ENCODE assay signal across 8 mouse cellular contexts in the genomic region with DNA sequence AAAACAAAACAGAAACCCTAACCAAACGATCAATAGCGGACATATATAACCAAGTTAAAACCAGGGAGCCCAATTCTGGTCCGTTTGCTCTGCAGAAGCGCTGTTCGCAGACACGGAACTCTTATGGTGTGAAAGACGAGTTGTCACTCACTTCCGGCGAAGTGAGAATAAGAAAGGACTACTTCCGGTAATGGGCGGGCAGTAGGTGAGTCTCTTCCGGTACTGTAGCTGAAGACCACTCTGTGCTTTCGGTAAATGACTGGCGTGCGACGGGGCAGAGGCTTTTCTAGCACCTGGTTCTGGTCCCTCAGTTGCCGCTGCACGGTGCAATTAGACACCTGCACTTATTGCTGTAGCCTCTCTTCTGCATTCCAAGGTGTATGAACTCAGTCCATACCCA. TPM values are rescaled to one million over a fixed set of nuclear protein-coding genes. Genes with fewer than 3 reads are reported as not detected.
DNase-seq lines count a peak whose midpoint lies in the region; ATAC-seq and TF ChIP-seq lines count a peak whose summit lies in the region.

A gene (plus strand): TSS at position 176 of the 400 bp plus-strand sequence.

- peak; percentile 80 to 83 for DNase-seq in B cell, adult 2 months
- DNase-seq in adrenal gland, postnatal 10 days = peak; percentile 80
- DNase-seq in embryo, embryonic 9.5 days (ENCODE audit: extremely low spot score) = peak; percentile 83
- DNase-seq in heart, embryonic 10.5 days (ENCODE audit: low spot score) = no peak
- peak; percentile 95 for DNase-seq in midbrain, postnatal 0 days (ENCODE audit: low spot score)

- no peak for TF ChIP-seq CTCF in midbrain, postnatal 0 days (IDR thresholded peaks at IDR 0.05)

- ATAC-seq in kidney, embryonic 14.5 days (ENCODE audit: low FRiP score, low TSS enrichment) = peak; percentile 44; the same call in 1 of the 2 replicates
- ATAC-seq in limb, embryonic 15.5 days (ENCODE audit: insufficient number of reproducible peaks, low FRiP score, low TSS enrichment, low read depth) = no peak
- peak; percentile 67 for ATAC-seq in midbrain, postnatal 0 days (ENCODE audit: low FRiP score)
- ATAC-seq in stomach, embryonic 15.5 days (ENCODE audit: insufficient read depth, low FRiP score, low read depth) = peak; percentile 65

- H3K36me3 ChIP-seq in heart, embryonic 10.5 days = peaks cover 32% of the 10 kb centered on the region
- H3K36me3 ChIP-seq in kidney, embryonic 14.5 days (ENCODE audit: control insufficient read depth, insufficient read depth, low read length) = peaks cover 27% of the 10 kb centered on the region
- H3K36me3 ChIP-seq in limb, embryonic 15.5 days = peaks cover 26% of the 10 kb centered on the region
- H3K36me3 ChIP-seq in midbrain, postnatal 0 days (ENCODE audit: insufficient read depth, low read length) = peaks cover 29% of the 10 kb centered on the region
- H3K36me3 ChIP-seq in stomach, embryonic 15.5 days = peaks cover 6% of the 10 kb centered on the region; the same call in 1 of the 2 replicates

- H3K27ac ChIP-seq in heart, embryonic 10.5 days = peak within 1 kb of the TSS; percentile 87
- no peak within 1 kb of the TSS for H3K27ac ChIP-seq in kidney, embryonic 14.5 days (ENCODE audit: low read depth, low read length)
- peak within 1 kb of the TSS; percentile 74 for H3K27ac ChIP-seq in limb, embryonic 15.5 days
- H3K27ac ChIP-seq in midbrain, postnatal 0 days (ENCODE audit: low read depth, low read length) = peak within 1 kb of the TSS; percentile 77
- no peak within 1 kb of the TSS for H3K27ac ChIP-seq in stomach, embryonic 15.5 days

- H3K27me3 ChIP-seq in heart, embryonic 10.5 days (ENCODE audit: insufficient read depth, poor library complexity, severe bottlenecking) = peaks cover 42% of the 10 kb centered on the region
- H3K27me3 ChIP-seq in kidney, embryonic 14.5 days (ENCODE audit: control insufficient read depth, insufficient read depth, low read length) = peaks cover 21% of the 10 kb centered on the region
- peaks cover 34% of the 10 kb centered on the region for H3K27me3 ChIP-seq in limb, embryonic 15.5 days
- no peaks in the 10 kb centered on the region for H3K27me3 ChIP-seq in midbrain, postnatal 0 days (ENCODE audit: insufficient read depth, low read length)
- peaks cover 26% of the 10 kb centered on the region for H3K27me3 ChIP-seq in stomach, embryonic 15.5 days (replicated peaks)

- H3K4me1 ChIP-seq in heart, embryonic 10.5 days = peaks cover 57% of the 10 kb centered on the region
- H3K4me1 ChIP-seq in kidney, embryonic 14.5 days (ENCODE audit: control insufficient read depth, insufficient read depth, low read length) = peaks cover 20% of the 10 kb centered on the region
- peaks cover 40% of the 10 kb centered on the region for H3K4me1 ChIP-seq in limb, embryonic 15.5 days
- peaks cover 13% of the 10 kb centered on the region for H3K4me1 ChIP-seq in midbrain, postnatal 0 days (ENCODE audit: insufficient read depth, low read length)
- H3K4me1 ChIP-seq in stomach, embryonic 15.5 days = peaks cover 33% of the 10 kb centered on the region

- peak within 1 kb of the TSS; percentile 98 for H3K4me2 ChIP-seq in kidney, embryonic 14.5 days (replicated peaks; ENCODE audit: low read depth, low read length)
- peak within 1 kb of the TSS; percentile 89 for H3K4me2 ChIP-seq in limb, embryonic 15.5 days
- peak within 1 kb of the TSS; percentile 97 for H3K4me2 ChIP-seq in midbrain, postnatal 0 days (ENCODE audit: low read depth, low read length, poor library complexity, severe bottlenecking)
- H3K4me2 ChIP-seq in stomach, embryonic 15.5 days = peak within 1 kb of the TSS; percentile 71

- H3K9me3 ChIP-seq in heart, embryonic 10.5 days = no peaks in the 10 kb centered on the region
- no peaks in the 10 kb centered on the region for H3K9me3 ChIP-seq in kidney, embryonic 14.5 days (ENCODE audit: control insufficient read depth, low read length)
- H3K9me3 ChIP-seq in limb, embryonic 15.5 days = no peaks in the 10 kb centered on the region
- H3K9me3 ChIP-seq in midbrain, postnatal 0 days (ENCODE audit: low read length) = no peaks in the 10 kb centered on the region
- no peaks in the 10 kb centered on the region for H3K9me3 ChIP-seq in stomach, embryonic 15.5 days

- H3K4me3 ChIP-seq in heart, embryonic 10.5 days = peak within 1 kb of the TSS; percentile 76
- H3K4me3 ChIP-seq in kidney, embryonic 14.5 days (ENCODE audit: low read length) = peak within 1 kb of the TSS; percentile 79
- peak within 1 kb of the TSS; percentile 64 for H3K4me3 ChIP-seq in limb, embryonic 15.5 days
- peak within 1 kb of the TSS; percentile 57 for H3K4me3 ChIP-seq in midbrain, postnatal 0 days (ENCODE audit: low read depth, low read length)
- peak within 1 kb of the TSS; percentile 60 for H3K4me3 ChIP-seq in stomach, embryonic 15.5 days (replicated peaks)

- under 1% methylated on average over 18 of the region's 18 CpGs for WGBS in heart, embryonic 10.5 days
- under 1% methylated on average over 18 of the region's 18 CpGs for WGBS in kidney, embryonic 14.5 days
- under 1% methylated on average over 18 of the region's 18 CpGs for WGBS in limb, embryonic 15.5 days
- WGBS in midbrain, postnatal 0 days = under 1% methylated on average over 18 of the region's 18 CpGs
- under 1% methylated on average over 18 of the region's 18 CpGs for WGBS in stomach, embryonic 15.5 days

- H3K9ac ChIP-seq in kidney, embryonic 14.5 days (ENCODE audit: low read depth, low read length) = peak within 1 kb of the TSS; percentile 76
- H3K9ac ChIP-seq in limb, embryonic 15.5 days = peak within 1 kb of the TSS; percentile 52
- peak within 1 kb of the TSS; percentile 78 for H3K9ac ChIP-seq in midbrain, postnatal 0 days (replicated peaks; ENCODE audit: low read length, poor library complexity, severe bottlenecking)
- peak within 1 kb of the TSS; percentile 25; the same call in 1 of the 2 replicates for H3K9ac ChIP-seq in stomach, embryonic 15.5 days

RNA-seq across cellular contexts. Expression of the gene that starts here (rescaled TPM):
- total RNA-seq in adrenal gland, postnatal 10 days (2021) = 10 to 100 TPM; 17.6 to 23.1 TPM
- 21.6 and 23.0 TPM in 2 replicates for polyA plus RNA-seq in heart, embryonic 10.5 days (2016; fragmentation: Nextera tagmentation; extraction: Ambion mirVana)
- polyA plus RNA-seq in kidney, embryonic 14.5 days (2014; fragmentation: Nextera tagmentation; extraction: Ambion mirVana) = 21.4 and 32.0 TPM in 2 replicates
- 24.6 and 26.5 TPM in 2 replicates for polyA plus RNA-seq in limb, embryonic 15.5 days (2015; fragmentation: Nextera tagmentation; extraction: Ambion mirVana)
- total RNA-seq in midbrain, postnatal 0 days (2014; rRNA removed) = 33.4 and 37.6 TPM in 2 replicates
- polyA plus RNA-seq in midbrain, postnatal 0 days (2015; fragmentation: Nextera tagmentation; extraction: Ambion mirVana) = 24.7 and 27.3 TPM in 2 replicates
- polyA plus RNA-seq in stomach, embryonic 15.5 days (2015; fragmentation: Nextera tagmentation; extraction: Ambion mirVana) = 24.3 and 25.5 TPM in 2 replicates

Comparison
In these comparisons a context has a peak if more than half of its experiments do, and no peak if none do; other contexts are left out.
1. H3K27ac ChIP-seq: peak in heart, embryonic 10.5 days (single experiment), limb, embryonic 15.5 days (single experiment) and midbrain, postnatal 0 days (single experiment); none in kidney, embryonic 14.5 days (single experiment) and stomach, embryonic 15.5 days (single experiment).
2. H3K9ac ChIP-seq: peak in every context shown above with its lines; median percentile 78 in midbrain, postnatal 0 days; 76 in kidney, embryonic 14.5 days; 52 in limb, embryonic 15.5 days; 25 in stomach, embryonic 15.5 days.
3. Peak in every context shown above with its lines, with median percentiles within 50 percentile points of each other: H3K4me3 ChIP-seq and H3K4me2 ChIP-seq.